Mouse (Mus musculus) kidney, embryonic 14.5 days (tissue): ENCODE results near the gene Rps7. TPM values are rescaled to one million over a fixed set of nuclear protein-coding genes. Genes with fewer than 3 reads are reported as not detected.

ENCODE experiments used
- ATAC-seq: fragments of 200-750 bp; cut with Nextera tagmentation; 2 replicates; pipeline ENCODE4 v1.8.0; 2017; ENCODE audit warnings: moderate number of reproducible peaks, mild to moderate bottlenecking, moderate TSS enrichment, moderate library complexity; ENCODE audit not compliant: low FRiP score, low TSS enrichment
- H3K27ac ChIP-seq: fragments of 300-500 bp; sonication (generic); 2 replicates; pipeline ENCODE4 v1.5.1; 2014; ENCODE audit warnings: low read depth, mild to moderate bottlenecking, low read length, moderate library complexity, mixed read lengths
- H3K27me3 ChIP-seq: fragments of 300-500 bp; sonication (generic); 2 replicates; pipeline ENCODE4 v1.6.1; 2014; ENCODE audit warnings: mild to moderate bottlenecking, low read length; ENCODE audit not compliant: control insufficient read depth, insufficient read depth
- H3K36me3 ChIP-seq: fragments of 300-500 bp; sonication (generic); 2 replicates; pipeline ENCODE4 v1.6.1; 2014; ENCODE audit warnings: low read length, mixed read lengths; ENCODE audit not compliant: control insufficient read depth, insufficient read depth
- H3K4me1 ChIP-seq: fragments of 300-500 bp; sonication (generic); 2 replicates; pipeline ENCODE4 v1.6.1; 2014; ENCODE audit warnings: low read length, mixed read lengths; ENCODE audit not compliant: control insufficient read depth, insufficient read depth
- H3K4me2 ChIP-seq: fragments of 300-500 bp; sonication (generic); replicated peaks from 2 replicates; pipeline ENCODE4 v1.6.1; 2014; ENCODE audit warnings: low read depth, mild to moderate bottlenecking, low read length
- H3K4me3 ChIP-seq: fragments of 300-500 bp; sonication (generic); 2 replicates; pipeline ENCODE4 v1.5.1; 2014; ENCODE audit warnings: mild to moderate bottlenecking, low read length
- H3K9ac ChIP-seq: fragments of 300-500 bp; sonication (generic); 2 replicates; pipeline ENCODE4 v1.6.1; 2014; ENCODE audit warnings: low read depth, mild to moderate bottlenecking, low read length, moderate library complexity
- H3K9me3 ChIP-seq: fragments of 300-500 bp; sonication (generic); 2 replicates; pipeline ENCODE4 v1.6.1; 2016; ENCODE audit warnings: low read length; ENCODE audit not compliant: control insufficient read depth
- WGBS: fragments of 180-500 bp; shearing (Covaris S2); extraction: QIAGEN DNeasy Blood & Tissue Kit; methylation state at CpG from one replicate; pipeline ENCODE4 v1.1.7; 2014; 5-methylcytosine and 5-hydroxymethylcytosine counted together
- polyA plus RNA-seq: library from polyadenylated mRNA; unstranded; fragments of >200 nt; fragmentation: Nextera tagmentation; extraction: Ambion mirVana; gene quantifications from 2 replicates; pipeline ENCODE4 v1.2.1, GENCODE M21; 2014

Rps7 gene
- polyA plus RNA-seq: 959 and 1,233 TPM in 2 replicates

GRCm38 (mm10) chr12:28635535-28636476 lies at the start of gene Rps7:
Rps7 (minus strand) TSS chr12:28635953.
- H3K27ac ChIP-seq: peak within 1 kb of the TSS; percentile 76
- peaks cover 38% of the 10 kb centered on the region for H3K36me3 ChIP-seq
- H3K27me3 ChIP-seq: no peaks in the 10 kb centered on the region
- no peaks in the 10 kb centered on the region for H3K9me3 ChIP-seq
- peak within 1 kb of the TSS; percentile 80 for H3K4me2 ChIP-seq
- 4% methylated on average over 69 of the region's 69 CpGs for WGBS
- peaks cover 16% of the 10 kb centered on the region; the same call in 1 of the 2 replicates for H3K4me1 ChIP-seq
- peak; percentile 97 for ATAC-seq
- peak within 1 kb of the TSS; percentile 99 for H3K9ac ChIP-seq
- peak within 1 kb of the TSS; percentile 87 for H3K4me3 ChIP-seq

GRCm38 (mm10) chr12:28684674-28685073 lies 48.9 kb upstream of the Rps7 start:
- Histone ChIP-seq H3K4me3 (no peak overlapping the region), H3K4me2 (no peak overlapping the region), H3K9ac (no peak overlapping the region), H3K27ac (no peak overlapping the region), H3K9me3 (no peaks in the 10 kb centered on the region), H3K4me1 (no peaks in the 10 kb centered on the region), H3K27me3 (no peaks in the 10 kb centered on the region), H3K36me3 (peaks cover 16% of the 10 kb centered on the region; the same call in 1 of the 2 replicates)
- ATAC-seq: no peak
- 95% methylated on average over 1 of the region's 1 CpGs for WGBS

- no peaks in the 10 kb centered on the region for H3K9me3 ChIP-seq
- peak overlapping the region; percentile 90 for H3K27ac ChIP-seq
- no peaks in the 10 kb centered on the region for H3K27me3 ChIP-seq
- H3K4me2 ChIP-seq: peak overlapping the region; percentile 67
- WGBS: 59% methylated on average over 5 of the region's 5 CpGs
- peak overlapping the region; percentile 68 for H3K9ac ChIP-seq
- H3K4me1 ChIP-seq: peaks cover 10% of the 10 kb centered on the region
- H3K36me3 ChIP-seq: peaks cover 4% of the 10 kb centered on the region; the same call in 1 of the 2 replicates
- peak overlapping the region; percentile 58 for H3K4me3 ChIP-seq
- no peak; the same call in 1 of the 2 replicates for ATAC-seq
Measured at GRCm38 (mm10) chr12:28675925-28676209, 40.1 kb upstream of the Rps7 start.

- ATAC-seq: peak; percentile 95
- no peaks in the 10 kb centered on the region for H3K9me3 ChIP-seq
- no peaks in the 10 kb centered on the region for H3K27me3 ChIP-seq
- peaks cover 10% of the 10 kb centered on the region for H3K4me1 ChIP-seq
- H3K4me2 ChIP-seq: peak within 1 kb of the TSS; percentile 67
- peaks cover 4% of the 10 kb centered on the region; the same call in 1 of the 2 replicates for H3K36me3 ChIP-seq
- peak within 1 kb of the TSS; percentile 58 for H3K4me3 ChIP-seq
- H3K9ac ChIP-seq: peak within 1 kb of the TSS; percentile 68
- peak within 1 kb of the TSS; percentile 90 for H3K27ac ChIP-seq
- WGBS: 3% methylated on average over 53 of the region's 53 CpGs
Measured at GRCm38 (mm10) chr12:28675121-28675924, 39.6 kb upstream of the Rps7 start, which contains the start of gene Adi1. Adi1 (plus strand) TSS chr12:28675231.

GRCm38 (mm10) chr12:28674038-28674720 lies 38.4 kb upstream of the Rps7 start:
- Histone ChIP-seq H3K4me3 (no peak overlapping the region), H3K27me3 (no peaks in the 10 kb centered on the region), H3K4me1 (peaks cover 10% of the 10 kb centered on the region), H3K9ac (no peak overlapping the region), H3K4me2 (no peak overlapping the region), H3K36me3 (no peaks in the 10 kb centered on the region), H3K27ac (no peak overlapping the region), H3K9me3 (no peaks in the 10 kb centered on the region)
- WGBS: 89% methylated on average over 10 of the region's 10 CpGs
- no peak for ATAC-seq

- WGBS: 29% methylated on average over 8 of the region's 8 CpGs
- no peak overlapping the region for H3K9ac ChIP-seq
- no peak overlapping the region for H3K4me2 ChIP-seq
- H3K4me3 ChIP-seq: no peak overlapping the region
- no peak for ATAC-seq
- no peaks in the 10 kb centered on the region for H3K36me3 ChIP-seq
- H3K27me3 ChIP-seq: no peaks in the 10 kb centered on the region
- H3K27ac ChIP-seq: no peak overlapping the region
- no peaks in the 10 kb centered on the region for H3K9me3 ChIP-seq
- peaks cover 4% of the 10 kb centered on the region for H3K4me1 ChIP-seq
Measured at GRCm38 (mm10) chr12:28667287-28667686, 31.5 kb upstream of the Rps7 start.

GRCm38 (mm10) chr12:28666734-28667133 lies 31.0 kb upstream of the Rps7 start:
- no peak overlapping the region for H3K4me2 ChIP-seq
- H3K27ac ChIP-seq: no peak overlapping the region
- 67% methylated on average over 4 of the region's 4 CpGs for WGBS
- no peak overlapping the region for H3K4me3 ChIP-seq
- no peaks in the 10 kb centered on the region for H3K27me3 ChIP-seq
- no peaks in the 10 kb centered on the region for H3K36me3 ChIP-seq
- peaks cover 4% of the 10 kb centered on the region for H3K4me1 ChIP-seq
- no peak for ATAC-seq
- H3K9me3 ChIP-seq: no peaks in the 10 kb centered on the region
- no peak overlapping the region for H3K9ac ChIP-seq

- Histone ChIP-seq H3K9me3 (no peaks in the 10 kb centered on the region), H3K27me3 (no peaks in the 10 kb centered on the region), H3K9ac (no peak overlapping the region), H3K36me3 (peaks cover 30% of the 10 kb centered on the region), H3K4me1 (peaks cover 3% of the 10 kb centered on the region), H3K4me2 (no peak overlapping the region), H3K27ac (no peak overlapping the region), H3K4me3 (no peak overlapping the region)
- WGBS: 83% methylated on average over 4 of the region's 4 CpGs
- ATAC-seq: no peak
Measured at GRCm38 (mm10) chr12:28662628-28663027, 26.9 kb upstream of the Rps7 start.
